Mouse (Mus musculus): ENCODE results near the gene Psmb6.

Psmb6 gene

GRCm38 (mm10) chr11:70525184-70525678 lies at the start of gene Psmb6:
Gene Psmb6 (plus strand): TSS chr11:70525367.
- peak; percentile 98 for DNase-seq (ENCODE audit: low read depth, low spot score)

GRCm38 (mm10) chr11:70485498-70485897 lies 39.7 kb upstream of the Psmb6 start:
- DNase-seq (ENCODE audit: low read depth, low spot score) = no peak

GRCm38 (mm10) chr11:70487816-70488215 lies 37.4 kb upstream of the Psmb6 start:
- no peak for DNase-seq (ENCODE audit: low read depth, low spot score)

DNA sequence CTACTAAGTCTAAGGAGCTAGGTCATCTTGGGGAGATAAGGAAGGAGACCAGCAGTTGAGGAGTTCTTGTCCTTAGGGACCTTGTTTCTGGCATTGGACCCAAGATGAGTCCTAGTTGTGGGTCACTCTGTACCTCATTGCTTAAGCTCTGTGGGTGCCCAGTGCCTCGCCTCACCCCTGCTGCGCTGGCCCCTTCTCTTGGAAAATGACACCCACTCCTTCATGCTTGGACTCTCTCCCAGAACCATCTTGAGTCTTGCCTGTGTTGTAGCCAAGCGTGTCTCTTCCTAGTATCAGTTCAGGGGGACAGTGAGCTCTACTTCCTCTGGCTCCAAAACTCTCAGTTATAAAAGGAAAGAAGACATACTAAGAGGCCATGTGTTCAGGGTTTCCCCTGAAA lies 36.0 kb upstream of the Psmb6 start:
- DNase-seq (ENCODE audit: low read depth, low spot score) = no peak

- DNase-seq (ENCODE audit: low read depth, low spot score) = no peak
Measured at GRCm38 (mm10) chr11:70489684-70490083, 35.5 kb upstream of the Psmb6 start.

GRCm38 (mm10) chr11:70499566-70500475 lies 25.3 kb upstream of the Psmb6 start:
- no peak for DNase-seq (ENCODE audit: low read depth, low spot score)

GRCm38 (mm10) chr11:70500476-70500812 lies 24.7 kb upstream of the Psmb6 start:
- no peak for DNase-seq (ENCODE audit: low read depth, low spot score)

DNA sequence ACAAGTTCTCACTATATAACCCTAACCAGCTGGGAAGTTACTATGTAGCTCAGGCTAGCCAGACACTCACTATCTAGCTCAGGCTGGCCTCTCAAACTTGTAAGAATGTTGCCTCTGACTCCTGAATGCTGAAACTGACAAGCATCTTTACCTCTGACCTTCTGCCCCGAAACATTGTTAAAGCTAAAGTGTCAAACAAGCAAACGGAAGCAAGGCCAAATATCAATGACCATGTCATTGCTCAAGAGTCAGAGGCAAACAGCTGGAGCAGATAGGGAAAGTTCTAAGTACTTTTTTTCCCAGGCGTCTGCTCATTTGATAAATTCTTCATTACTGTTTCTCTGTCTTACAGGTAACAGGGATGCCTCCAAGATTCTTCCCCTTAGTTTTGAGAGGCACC lies 23.1 kb upstream of the Psmb6 start:
- DNase-seq (ENCODE audit: low read depth, low spot score) = no peak

- no peak for DNase-seq (ENCODE audit: low read depth, low spot score)
Measured at GRCm38 (mm10) chr11:70504970-70505369, 20.2 kb upstream of the Psmb6 start, which contains the start of gene Tm4sf5. Gene Tm4sf5 (plus strand): TSS chr11:70505244.

DNA sequence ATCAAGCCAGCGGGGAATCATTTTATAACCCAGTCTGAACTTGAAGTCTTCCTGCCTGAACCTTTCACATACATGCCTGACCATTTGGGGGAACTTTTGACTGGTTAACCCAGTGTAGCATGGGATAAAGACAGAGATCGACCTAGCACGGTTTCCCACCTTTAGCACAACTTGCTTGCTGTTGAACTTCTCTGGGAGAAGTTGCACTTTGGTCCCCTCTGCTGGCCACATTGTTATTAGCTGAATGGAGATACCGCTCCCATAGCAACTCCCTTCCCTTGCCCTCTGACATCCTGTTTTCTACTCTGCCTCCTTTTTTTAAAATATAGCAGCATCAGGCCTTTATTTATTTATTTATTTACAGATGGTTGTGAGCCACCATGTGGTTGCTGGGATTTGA lies 18.8 kb upstream of the Psmb6 start:
- DNase-seq (ENCODE audit: low read depth, low spot score) = peak; percentile 74

GRCm38 (mm10) chr11:70506962-70507515 lies 18.1 kb upstream of the Psmb6 start:
- no peak for DNase-seq (ENCODE audit: low read depth, low spot score)

- peak; percentile 85 for DNase-seq (ENCODE audit: low read depth, low spot score)
Measured at GRCm38 (mm10) chr11:70509753-70510564, 15.2 kb upstream of the Psmb6 start.

DNA sequence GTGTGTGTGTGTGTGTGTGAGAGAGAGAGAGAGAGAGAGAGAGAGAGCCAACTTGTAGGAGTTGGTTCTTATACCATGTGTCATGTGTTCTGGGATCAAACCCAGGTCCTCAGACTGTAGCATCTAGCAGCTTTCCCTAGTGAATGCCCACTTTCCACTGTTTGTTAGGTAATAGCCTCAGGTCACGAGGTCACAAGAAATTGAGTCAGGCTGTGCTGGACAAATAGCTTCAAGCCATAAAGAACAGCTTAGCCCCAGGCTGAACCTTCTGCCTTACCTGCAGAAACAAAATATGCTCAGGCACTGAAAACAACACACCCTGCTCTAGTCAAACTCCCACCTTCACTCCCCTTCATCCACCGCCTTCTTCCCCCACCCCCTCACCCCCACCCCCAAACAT lies 13.9 kb upstream of the Psmb6 start:
- no peak for DNase-seq (ENCODE audit: low read depth, low spot score)

- no peak for DNase-seq (ENCODE audit: low read depth, low spot score)
Measured at GRCm38 (mm10) chr11:70511825-70512224, 13.3 kb upstream of the Psmb6 start.

DNA sequence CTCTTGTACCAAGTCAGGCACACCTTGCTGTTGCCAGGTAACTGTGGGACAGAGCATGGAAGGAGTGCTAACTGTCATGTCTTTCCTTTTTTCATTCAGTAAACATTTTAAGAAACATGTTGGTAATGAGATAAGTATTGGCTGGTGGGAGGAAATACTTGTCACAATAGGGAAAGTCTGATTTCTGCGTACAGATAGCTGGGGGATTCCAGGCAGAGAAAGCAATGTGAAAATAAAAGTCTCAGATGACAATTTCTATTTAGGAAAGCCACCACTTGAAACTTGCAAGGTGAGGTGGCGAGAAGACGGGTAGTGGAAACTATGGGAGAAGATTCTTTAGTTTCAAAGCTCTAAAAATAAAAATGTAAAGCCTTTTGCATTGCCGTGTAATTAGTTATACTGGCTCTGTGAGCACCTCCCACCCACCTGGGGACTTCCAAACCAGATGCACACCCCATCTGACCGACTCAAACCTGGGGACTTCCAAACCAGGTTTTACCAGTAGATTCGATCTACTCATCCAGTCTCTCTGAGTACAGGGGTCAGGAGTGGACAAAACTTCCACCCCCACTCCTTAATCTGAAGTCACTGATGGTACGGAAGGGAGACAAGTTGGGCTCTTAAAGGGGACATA lies 12.3 kb upstream of the Psmb6 start:
- DNase-seq (ENCODE audit: low read depth, low spot score) = no peak

- DNase-seq (ENCODE audit: low read depth, low spot score) = no peak
Measured at GRCm38 (mm10) chr11:70513520-70513919, 11.6 kb upstream of the Psmb6 start.

GRCm38 (mm10) chr11:70514288-70514687 lies 10.9 kb upstream of the Psmb6 start, which contains the start of gene Vmo1:
Gene Vmo1 (minus strand): TSS chr11:70514616.
- DNase-seq (ENCODE audit: low read depth, low spot score) = no peak

DNA sequence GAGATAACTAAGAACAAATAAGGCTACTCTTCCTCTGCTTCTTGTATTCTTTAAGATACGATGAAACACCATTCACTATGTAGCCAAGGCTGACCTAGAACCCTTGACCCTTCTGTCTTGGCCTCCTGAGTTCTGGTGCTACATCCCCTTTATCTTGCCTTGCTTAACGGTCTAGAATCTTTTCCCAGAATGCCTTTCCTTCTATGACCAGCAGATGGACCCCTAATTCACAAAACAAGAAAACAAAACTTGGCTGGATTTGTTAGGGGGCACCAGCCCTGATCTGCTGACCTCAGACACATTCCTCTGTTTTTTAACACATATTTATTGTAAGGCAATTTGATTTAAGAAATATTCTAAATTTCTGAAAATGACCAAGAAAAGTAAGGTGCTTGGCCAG lies 8.8 kb upstream of the Psmb6 start:
- peak; percentile 76 for DNase-seq (ENCODE audit: low read depth, low spot score)

DNA sequence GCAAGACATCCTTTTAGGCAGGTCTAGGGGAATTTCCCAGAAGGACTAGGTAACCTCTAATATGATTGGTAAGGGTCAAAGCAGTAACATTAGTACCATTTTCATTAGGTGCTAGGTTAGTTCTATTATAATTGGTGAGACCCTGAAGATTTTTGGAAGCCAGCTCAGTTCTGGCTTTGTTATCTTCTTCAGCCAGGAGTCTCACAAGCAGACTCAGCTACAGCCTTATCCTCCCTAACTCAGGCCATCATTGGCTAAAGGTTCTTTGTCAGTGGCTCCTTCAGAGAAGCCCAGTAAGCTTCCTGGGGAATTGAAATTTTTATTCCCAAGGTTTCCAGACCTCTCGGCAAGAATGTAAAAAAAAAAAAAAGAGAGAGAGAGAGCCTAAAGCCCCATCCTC lies 6.7 kb upstream of the Psmb6 start:
- DNase-seq (ENCODE audit: low read depth, low spot score) = no peak

DNA sequence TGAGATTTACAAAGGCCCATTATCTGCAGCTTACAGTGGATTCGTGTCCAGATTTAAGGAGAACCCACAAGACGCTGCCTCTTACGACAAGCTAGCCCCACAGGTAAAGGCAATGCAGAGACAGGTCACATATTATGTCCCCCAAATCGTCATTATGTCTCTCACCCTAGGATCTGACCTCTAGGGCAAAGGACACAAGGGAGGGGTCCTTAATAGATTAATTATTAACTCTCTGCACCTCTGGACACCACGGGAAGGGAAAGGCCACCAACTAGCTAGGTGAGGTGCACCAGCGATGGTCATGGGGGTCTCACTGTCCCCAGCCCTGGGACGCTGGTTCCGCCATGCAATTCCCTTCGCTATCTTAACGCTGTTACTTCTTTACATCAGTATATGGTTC lies 6.2 kb upstream of the Psmb6 start, which contains the start of gene Gltpd2:
TSS of gene Gltpd2 (plus strand) at position 274 of the 400 bp plus-strand sequence.
- no peak for DNase-seq (ENCODE audit: low read depth, low spot score)

- peak; percentile 65 for DNase-seq (ENCODE audit: low read depth, low spot score)
Measured at GRCm38 (mm10) chr11:70520178-70520769, 4.9 kb upstream of the Psmb6 start.
